Mouse (Mus musculus): Measurements from ENCODE around the gene Lrrc45. TPM values are rescaled to one million over a fixed set of nuclear protein-coding genes. Genes with fewer than 3 reads are reported as not detected.
"Not testable (repeated sequence)": the region's sequence is repeated elsewhere in the genome, so short reads cannot be mapped to it uniquely, and the experiment has no call there.

Gene Lrrc45
- polyA plus RNA-seq, 1 experiment from 2014 or later, result 94.8 TPM

DNA sequence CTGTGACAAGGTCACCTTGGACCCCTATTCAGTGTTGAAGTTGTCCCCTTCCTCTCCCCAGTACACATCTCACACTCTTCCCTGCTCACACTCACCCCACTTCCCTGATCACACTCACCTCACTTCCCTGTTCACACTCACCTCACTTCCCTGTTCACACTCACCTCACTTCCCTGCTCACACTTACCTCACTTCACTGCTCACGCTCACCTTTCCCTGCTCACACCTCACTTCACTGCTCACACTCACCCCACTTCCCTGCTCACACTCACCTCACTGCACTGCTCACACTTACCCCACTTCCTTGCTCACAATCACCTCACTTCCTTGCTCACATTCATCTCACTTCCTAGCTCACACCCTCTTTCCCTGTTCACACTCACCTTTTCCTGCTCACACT lies 17.7 kb downstream of the Lrrc45 start:
- WGBS, result 100% methylated on average over 1 of the region's 1 CpGs
- Histone ChIP-seq H3K36me3 (no peaks in the 10 kb centered on the region), H3K9me3 (no peaks in the 10 kb centered on the region), H3K4me2 (replicated peaks) (no peak overlapping the region), H3K9ac (replicated peaks) (no peak overlapping the region), H3K27me3 (no peaks in the 10 kb centered on the region), H3K4me1 (peaks cover 7% of the 10 kb centered on the region), H3K27ac (replicated peaks) (no peak overlapping the region), H3K4me3 (no peak overlapping the region)
- ATAC-seq (replicated peaks), result no peak

DNA sequence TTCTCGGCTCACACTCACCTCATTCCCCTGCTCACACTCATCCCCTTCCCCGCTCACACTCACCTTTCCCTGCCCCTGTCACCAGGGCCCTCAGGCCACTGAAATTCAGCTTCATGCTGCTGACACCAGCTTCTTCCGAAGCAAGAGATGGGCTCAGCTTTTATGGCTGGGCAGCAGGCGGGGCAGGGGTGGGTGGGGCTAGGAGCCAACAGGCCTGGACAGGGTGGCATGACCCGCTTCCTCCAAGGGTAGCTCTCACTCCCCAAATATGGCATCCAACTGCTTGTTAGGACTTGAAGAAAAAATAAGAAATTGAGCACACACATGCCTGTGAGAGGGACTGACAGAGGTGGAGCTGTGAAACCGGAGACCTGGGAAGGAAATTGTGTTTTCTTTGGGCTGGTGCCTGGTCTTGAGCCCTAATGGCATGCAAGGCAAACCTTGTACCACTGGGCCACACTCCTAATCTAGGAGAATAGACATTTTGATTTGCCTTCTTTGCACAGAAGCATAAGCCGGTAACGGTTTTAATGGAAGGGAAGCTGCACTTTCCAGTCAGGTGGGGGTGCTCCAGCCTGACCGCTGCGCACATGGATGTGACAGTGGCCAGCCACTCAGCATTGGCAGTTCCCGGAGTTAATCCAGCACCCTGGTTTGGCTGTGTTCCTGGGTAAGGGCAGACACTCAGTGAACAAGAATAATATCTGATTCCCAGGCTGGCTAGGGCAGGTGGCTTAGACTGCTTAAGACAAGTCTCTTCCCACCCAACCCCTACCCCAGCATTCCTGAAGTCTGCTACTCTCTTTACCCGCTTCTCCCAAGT lies 18.3 kb downstream of the Lrrc45 start, which contains the start of gene Cbr2:
TSS of gene Cbr2 (minus strand) at position 257 of the 823 bp plus-strand sequence.
- no peak for ATAC-seq (replicated peaks)
- Histone ChIP-seq H3K4me1 (no peaks in the 10 kb centered on the region), H3K4me2 (replicated peaks) (no peak within 1 kb of the TSS), H3K27ac (replicated peaks) (no peak within 1 kb of the TSS), H3K9me3 (no peaks in the 10 kb centered on the region), H3K36me3 (no peaks in the 10 kb centered on the region), H3K4me3 (no peak within 1 kb of the TSS), H3K27me3 (no peaks in the 10 kb centered on the region), H3K9ac (replicated peaks) (no peak within 1 kb of the TSS)
- 82% methylated on average over 12 of the region's 12 CpGs for whole genome bisulfite sequencing

DNA sequence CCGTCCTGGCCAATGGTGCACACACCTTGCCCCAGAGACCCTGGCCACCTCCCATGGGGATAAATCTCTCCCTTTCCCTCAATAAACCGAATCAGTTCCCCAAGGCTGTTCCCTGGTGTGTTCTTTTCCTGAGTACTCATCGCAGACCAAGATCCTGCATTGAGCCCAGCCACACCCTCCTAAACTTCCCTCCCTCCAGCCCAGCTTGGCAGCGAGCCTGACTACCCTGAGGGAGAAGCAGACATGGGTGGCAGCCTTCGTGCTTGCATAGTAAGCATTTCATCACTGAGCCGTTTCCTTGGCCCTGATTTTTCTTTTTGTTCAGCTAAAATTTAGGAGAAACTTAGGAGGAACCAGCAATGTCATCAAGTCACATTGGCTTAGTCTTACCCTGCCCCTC lies 19.8 kb downstream of the Lrrc45 start:
- H3K4me3 ChIP-seq, result no peak overlapping the region
- H3K9me3 ChIP-seq, result no peaks in the 10 kb centered on the region
- 61% methylated on average over 6 of the region's 6 CpGs for WGBS
- H3K27me3 ChIP-seq, result no peaks in the 10 kb centered on the region
- ATAC-seq (replicated peaks), result no peak
- no peak overlapping the region for H3K9ac ChIP-seq (replicated peaks)
- H3K36me3 ChIP-seq, result no peaks in the 10 kb centered on the region
- H3K4me1 ChIP-seq, result no peaks in the 10 kb centered on the region
- H3K27ac ChIP-seq (replicated peaks), result no peak overlapping the region
- no peak overlapping the region for H3K4me2 ChIP-seq (replicated peaks)

DNA sequence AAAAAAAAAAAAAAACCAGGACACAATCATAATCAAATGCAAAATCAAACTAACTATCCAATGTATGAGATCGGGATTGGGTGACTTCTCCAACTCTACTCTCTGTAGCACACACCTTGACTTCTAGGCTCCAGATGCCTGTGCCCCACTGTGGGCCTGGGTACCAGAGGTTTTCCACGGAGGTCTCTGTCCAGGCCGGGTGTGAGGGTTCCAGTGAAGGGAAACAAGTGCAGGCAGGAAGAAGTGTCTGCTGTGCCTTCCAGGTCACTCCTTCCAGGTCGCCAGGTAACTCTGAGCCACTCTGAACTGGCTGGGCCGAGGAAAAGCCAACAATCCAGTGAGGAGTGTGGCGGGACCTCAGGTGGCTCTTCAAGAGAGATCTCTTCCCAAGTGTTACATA lies 22.7 kb downstream of the Lrrc45 start:
- ATAC-seq (replicated peaks), result no peak
- H3K4me2 ChIP-seq (replicated peaks), result no peak overlapping the region
- H3K9ac ChIP-seq (replicated peaks), result no peak overlapping the region
- WGBS, result 74% methylated on average over 6 of the region's 6 CpGs
- no peak overlapping the region for H3K4me3 ChIP-seq
- no peaks in the 10 kb centered on the region for H3K27me3 ChIP-seq
- H3K9me3 ChIP-seq, result no peaks in the 10 kb centered on the region
- H3K4me1 ChIP-seq, result no peaks in the 10 kb centered on the region
- H3K36me3 ChIP-seq, result no peaks in the 10 kb centered on the region
- H3K27ac ChIP-seq (replicated peaks), result no peak overlapping the region

DNA sequence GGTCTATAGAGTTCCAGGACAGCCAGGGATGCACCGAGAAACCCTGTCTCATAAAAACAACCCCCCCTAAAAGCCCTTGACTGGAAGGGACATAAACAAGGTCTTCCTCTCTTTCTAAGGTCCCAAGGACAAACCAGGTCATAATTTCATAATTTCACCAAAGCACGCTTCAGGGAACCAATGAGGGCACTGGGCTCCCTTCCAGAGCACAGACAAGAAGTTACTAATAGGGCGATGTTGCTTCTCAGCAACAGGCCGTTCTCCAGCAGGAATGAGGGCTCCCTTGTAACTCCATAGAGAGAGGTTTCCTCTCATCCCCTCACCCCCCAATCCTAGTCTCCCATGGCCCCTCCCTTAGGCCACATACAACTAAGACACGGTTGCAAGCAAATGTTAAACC lies 27.3 kb downstream of the Lrrc45 start:
- H3K4me3 ChIP-seq, result no peak overlapping the region
- ATAC-seq (replicated peaks), result no peak
- no peaks in the 10 kb centered on the region for H3K4me1 ChIP-seq
- H3K27ac ChIP-seq (replicated peaks), result no peak overlapping the region
- no peaks in the 10 kb centered on the region for H3K36me3 ChIP-seq
- no peak overlapping the region for H3K4me2 ChIP-seq (replicated peaks)
- H3K27me3 ChIP-seq, result no peaks in the 10 kb centered on the region
- no peak overlapping the region for H3K9ac ChIP-seq (replicated peaks)
- WGBS, result 92% methylated on average over 5 of the region's 5 CpGs
- no peaks in the 10 kb centered on the region for H3K9me3 ChIP-seq

DNA sequence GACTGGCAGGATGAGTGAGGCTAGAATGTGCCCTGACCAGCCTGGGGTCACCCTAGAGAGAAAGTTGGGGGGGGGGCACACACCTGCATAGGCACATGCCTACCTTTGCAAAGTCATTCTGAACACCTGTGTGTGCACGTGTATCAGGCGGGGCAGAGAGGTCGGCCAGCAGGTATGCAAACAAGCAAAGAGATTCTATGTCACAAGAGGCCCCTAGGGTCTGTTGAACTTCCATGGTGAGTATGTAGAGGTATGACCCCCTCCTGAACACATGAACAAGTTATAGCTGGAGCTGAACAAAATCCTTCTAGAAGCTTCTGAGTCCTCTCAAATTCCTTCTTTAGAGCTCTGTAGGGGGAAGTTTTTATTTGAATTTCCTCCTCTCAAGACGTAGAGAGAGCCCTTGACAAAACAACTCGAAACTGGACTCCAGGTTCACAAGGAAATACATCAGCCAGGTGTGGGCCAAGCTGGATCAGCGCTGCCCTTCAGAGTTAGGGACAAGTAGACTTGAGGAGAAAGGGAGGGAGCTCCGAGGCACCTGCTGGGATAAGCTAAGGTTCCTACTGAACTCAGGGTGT lies 30.5 kb downstream of the Lrrc45 start:
- Histone ChIP-seq H3K27me3 (no peaks in the 10 kb centered on the region), H3K4me2 (replicated peaks) (no peak overlapping the region), H3K36me3 (no peaks in the 10 kb centered on the region), H3K9ac (replicated peaks) (no peak overlapping the region), H3K4me3 (no peak overlapping the region), H3K9me3 (no peaks in the 10 kb centered on the region), H3K4me1 (no peaks in the 10 kb centered on the region), H3K27ac (replicated peaks) (no peak overlapping the region)
- WGBS, result 79% methylated on average over 7 of the region's 7 CpGs
- no peak for ATAC-seq (replicated peaks)

DNA sequence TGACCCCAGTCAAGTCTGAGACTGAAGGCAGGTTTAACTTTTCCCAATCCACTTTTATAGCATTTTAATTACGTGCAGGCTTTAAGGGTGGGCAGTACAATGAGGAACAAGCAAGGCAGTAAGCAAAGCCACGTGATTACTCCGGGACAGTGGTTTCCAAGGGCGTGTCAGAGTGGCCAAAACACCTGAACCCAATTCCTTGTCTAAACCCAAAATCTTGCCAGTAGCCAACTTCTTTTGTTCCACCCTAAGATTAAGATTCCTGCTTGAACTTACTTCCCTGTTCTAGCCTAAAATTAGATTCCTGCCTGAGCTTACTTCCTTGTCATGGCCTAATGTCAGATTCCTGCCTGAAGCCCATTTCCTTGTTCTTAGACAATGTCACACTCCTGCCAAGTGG lies 34.2 kb downstream of the Lrrc45 start:
- H3K27me3 ChIP-seq, result no peaks in the 10 kb centered on the region
- WGBS, result 80% methylated on average over 4 of the region's 4 CpGs
- H3K9ac ChIP-seq (replicated peaks), result no peak overlapping the region
- H3K36me3 ChIP-seq, result no peaks in the 10 kb centered on the region
- H3K9me3 ChIP-seq, result no peaks in the 10 kb centered on the region
- H3K4me1 ChIP-seq, result no peaks in the 10 kb centered on the region
- no peak overlapping the region for H3K4me3 ChIP-seq
- no peak overlapping the region for H3K27ac ChIP-seq (replicated peaks)
- ATAC-seq (replicated peaks), result no peak
- H3K4me2 ChIP-seq (replicated peaks), result no peak overlapping the region

DNA sequence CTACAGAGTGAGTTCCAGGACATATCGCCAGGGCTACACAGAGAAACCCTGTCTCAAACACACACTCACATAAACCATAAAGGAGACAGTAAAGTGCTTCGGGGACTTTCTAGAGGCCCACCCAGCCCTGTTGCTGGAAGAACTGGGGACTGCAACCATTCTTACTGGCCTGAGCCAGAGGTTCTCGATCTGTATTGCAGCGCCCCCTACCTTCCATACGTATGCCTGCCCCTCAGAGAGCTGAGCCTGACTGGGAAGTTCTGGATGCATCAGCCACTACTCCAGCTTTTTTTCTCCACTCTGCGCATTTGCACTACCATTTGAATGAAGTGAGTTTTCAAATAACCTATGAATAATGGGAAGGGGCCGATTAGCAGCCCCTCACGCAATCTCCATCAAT lies 35.7 kb downstream of the Lrrc45 start:
- no peaks in the 10 kb centered on the region for H3K27me3 ChIP-seq
- H3K4me2 ChIP-seq (replicated peaks), result no peak overlapping the region
- H3K36me3 ChIP-seq, result no peaks in the 10 kb centered on the region
- H3K4me3 ChIP-seq, result no peak overlapping the region
- H3K4me1 ChIP-seq, result no peaks in the 10 kb centered on the region
- WGBS, result 63% methylated on average over 8 of the region's 8 CpGs
- H3K9me3 ChIP-seq, result no peaks in the 10 kb centered on the region
- H3K27ac ChIP-seq (replicated peaks), result no peak overlapping the region
- no peak for ATAC-seq (replicated peaks)
- no peak overlapping the region for H3K9ac ChIP-seq (replicated peaks)

DNA sequence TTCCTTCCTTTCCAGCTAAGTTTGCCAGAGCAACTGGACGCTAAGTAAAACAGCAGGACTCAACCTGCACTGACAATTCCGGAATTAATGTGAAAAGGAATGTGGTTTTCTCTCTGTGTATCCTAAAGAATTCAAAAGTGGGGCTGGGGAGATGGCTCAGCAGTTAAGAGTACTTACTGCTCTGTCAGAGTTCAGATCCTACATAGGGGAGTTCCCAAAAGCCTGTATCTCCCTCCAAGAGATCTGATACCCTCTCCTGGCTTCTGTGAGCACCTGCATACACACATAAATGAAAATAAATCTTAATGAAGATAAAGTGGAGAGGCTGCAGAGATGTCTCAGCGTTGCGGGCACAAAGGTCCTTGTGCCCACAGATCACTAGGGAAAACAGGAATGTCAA lies 37.9 kb downstream of the Lrrc45 start:
- ATAC-seq (replicated peaks), result no peak
- Histone ChIP-seq H3K36me3 (no peaks in the 10 kb centered on the region), H3K27ac (replicated peaks) (no peak overlapping the region), H3K4me2 (replicated peaks) (no peak overlapping the region), H3K4me3 (no peak overlapping the region), H3K27me3 (no peaks in the 10 kb centered on the region), H3K9me3 (no peaks in the 10 kb centered on the region), H3K9ac (replicated peaks) (no peak overlapping the region), H3K4me1 (no peaks in the 10 kb centered on the region)
- WGBS, result 72% methylated on average over 4 of the region's 4 CpGs

DNA sequence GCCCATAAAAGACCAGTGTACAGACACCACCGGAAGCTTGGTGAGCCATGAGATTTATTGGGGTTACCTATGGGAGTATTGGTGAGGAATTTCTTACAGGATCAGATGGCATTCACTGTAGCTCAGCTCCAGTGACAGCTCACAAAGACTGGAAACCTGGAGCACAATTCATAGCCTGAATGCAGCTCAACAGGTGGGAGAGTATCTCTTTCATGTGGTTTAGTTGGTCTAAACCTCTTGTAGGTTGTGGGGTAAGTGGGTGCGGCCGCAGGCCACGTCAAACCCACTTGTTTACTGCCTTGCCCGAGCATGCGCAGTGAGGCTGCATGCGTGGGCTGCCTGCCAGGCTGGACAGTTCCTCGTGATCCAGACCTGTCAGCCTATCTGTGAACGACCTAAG lies 46.5 kb downstream of the Lrrc45 start:
- Histone ChIP-seq H3K27me3 (0 out of 2 replicates have a peak, but pooled peaks cover 2% of the 10 kb centered on the region), H3K4me1 (0 out of 2 replicates have a peak, but pooled peaks cover 3% of the 10 kb centered on the region), H3K4me3 (no peak overlapping the region), H3K9me3 (no peaks in the 10 kb centered on the region), H3K4me2 (replicated peaks) (no peak overlapping the region), H3K9ac (replicated peaks) (no peak overlapping the region), H3K36me3 (no peaks in the 10 kb centered on the region), H3K27ac (replicated peaks) (no peak overlapping the region)
- ATAC-seq (replicated peaks), result no peak
- WGBS, result 92% methylated on average over 9 of the region's 9 CpGs

DNA sequence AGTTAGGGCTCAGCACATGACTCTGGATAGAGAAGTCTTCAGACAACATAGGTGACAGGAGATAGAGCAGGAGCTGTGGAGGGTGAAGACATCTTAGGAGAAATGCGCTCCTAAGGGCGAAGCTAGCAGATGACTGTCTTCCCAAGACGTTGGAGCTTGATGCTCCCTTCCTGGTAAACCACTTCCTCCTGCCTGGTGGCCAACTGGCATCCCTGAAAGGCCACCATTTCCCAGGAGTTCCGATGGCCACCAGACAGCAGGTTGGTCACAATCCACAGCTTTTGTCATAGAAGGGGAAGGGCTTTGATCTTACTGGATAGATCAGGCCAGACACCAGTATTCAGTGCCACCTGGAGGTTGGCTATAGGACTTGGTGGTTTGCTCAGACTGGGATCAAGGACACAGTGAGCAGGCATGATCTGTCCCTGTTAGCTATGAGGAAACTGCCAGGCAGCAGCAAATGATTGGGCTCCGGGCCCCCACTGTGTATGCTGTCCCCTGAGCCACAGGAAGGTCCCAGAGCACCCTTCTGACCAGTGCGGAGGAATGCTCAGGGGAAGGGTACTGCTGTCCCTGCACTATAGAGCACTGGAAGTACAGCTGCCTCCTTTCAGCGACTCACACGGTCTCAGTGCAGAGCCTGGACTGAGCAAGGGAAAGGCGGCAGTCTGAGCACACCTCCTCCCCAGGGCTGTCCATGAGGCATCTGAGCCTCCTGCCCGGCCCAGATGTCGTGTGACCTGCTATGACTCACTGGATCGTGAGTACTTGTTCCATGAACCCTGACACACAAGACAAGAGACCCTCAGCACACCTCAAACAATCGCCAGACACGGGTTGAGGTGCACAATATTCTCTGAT lies 48.3 kb downstream of the Lrrc45 start:
- Histone ChIP-seq H3K36me3 (no peaks in the 10 kb centered on the region), H3K27me3 (0 out of 2 replicates have a peak, but pooled peaks cover 2% of the 10 kb centered on the region), H3K4me3 (no peak overlapping the region), H3K4me2 (replicated peaks) (no peak overlapping the region), H3K27ac (replicated peaks) (no peak overlapping the region), H3K9me3 (no peaks in the 10 kb centered on the region), H3K9ac (replicated peaks) (no peak overlapping the region), H3K4me1 (0 out of 2 replicates have a peak, but pooled peaks cover 3% of the 10 kb centered on the region)
- ATAC-seq (replicated peaks), result no peak
- WGBS, result 75% methylated on average over 14 of the region's 14 CpGs

DNA sequence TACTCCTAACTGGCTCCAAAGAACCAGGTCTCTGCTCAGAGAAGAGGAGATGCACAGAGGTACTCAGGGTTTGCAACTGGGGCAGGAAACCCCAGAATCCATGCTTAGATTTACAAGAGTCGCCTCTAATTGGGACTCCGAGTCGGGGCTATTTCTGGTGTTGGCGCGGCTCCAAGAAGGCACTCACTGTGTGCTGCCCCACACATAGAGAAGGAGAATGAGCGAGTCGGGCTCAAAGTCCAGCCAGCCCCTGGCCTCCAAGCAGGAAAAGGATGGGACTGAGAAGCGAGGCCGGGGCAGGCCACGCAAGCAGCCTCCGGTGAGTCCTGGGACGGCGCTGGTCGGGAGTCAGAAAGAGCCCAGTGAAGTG lies 48.9 kb downstream of the Lrrc45 start, which contains the start of gene Hmga1b:
TSS of gene Hmga1b (plus strand) at position 123 of the 370 bp plus-strand sequence.
- H3K9ac ChIP-seq (replicated peaks); H3K4me3 ChIP-seq; H3K36me3 ChIP-seq; H3K27ac ChIP-seq (replicated peaks); ATAC-seq (replicated peaks); H3K4me1 ChIP-seq; H3K4me2 ChIP-seq (replicated peaks); H3K27me3 ChIP-seq; H3K9me3 ChIP-seq: not testable (repeated sequence)
- WGBS, result 17% methylated on average over 14 of the region's 14 CpGs

All from forebrain, embryonic 15.5 days (tissue).